Mouse (Mus musculus): ENCODE measurements around the gene Vav3.

Gene Vav3

GRCm38 (mm10) chr3:109353814-109354213, 13.4 kb downstream of the Vav3 start:
- no peak for DNase-seq

- DNase-seq: no peak
Measured at GRCm38 (mm10) chr3:109355158-109355557, 14.7 kb downstream of the Vav3 start.

GRCm38 (mm10) chr3:109360746-109361145, 20.3 kb downstream of the Vav3 start:
- no peak for DNase-seq

- no peak for DNase-seq
Measured at GRCm38 (mm10) chr3:109361882-109362281, 21.4 kb downstream of the Vav3 start.

- DNase-seq: no peak
Measured at GRCm38 (mm10) chr3:109362310-109362709, 21.9 kb downstream of the Vav3 start.

- no peak for DNase-seq
Measured at GRCm38 (mm10) chr3:109363522-109363921, 23.1 kb downstream of the Vav3 start.

- DNase-seq: no peak
Measured at GRCm38 (mm10) chr3:109365875-109366274, 25.4 kb downstream of the Vav3 start.

- peak; percentile 27 for DNase-seq
Measured at GRCm38 (mm10) chr3:109366411-109366851, 26.0 kb downstream of the Vav3 start.

- DNase-seq: no peak
Measured at GRCm38 (mm10) chr3:109368383-109369289, 28.2 kb downstream of the Vav3 start.

GRCm38 (mm10) chr3:109371576-109371975, 31.1 kb downstream of the Vav3 start:
- DNase-seq: no peak

GRCm38 (mm10) chr3:109372678-109373077, 32.2 kb downstream of the Vav3 start:
- no peak for DNase-seq

GRCm38 (mm10) chr3:109378278-109378677, 37.8 kb downstream of the Vav3 start:
- DNase-seq: no peak

- DNase-seq: no peak
Measured at GRCm38 (mm10) chr3:109378684-109379083, 38.2 kb downstream of the Vav3 start.

GRCm38 (mm10) chr3:109388730-109389129, 48.3 kb downstream of the Vav3 start:
- no peak for DNase-seq

- no peak for DNase-seq
Measured at GRCm38 (mm10) chr3:109401527-109401926, 61.1 kb downstream of the Vav3 start.

- DNase-seq: no peak
Measured at GRCm38 (mm10) chr3:109411294-109411693, 70.8 kb downstream of the Vav3 start.

GRCm38 (mm10) chr3:109420403-109420802, 80.0 kb downstream of the Vav3 start:
- DNase-seq: no peak

- no peak for DNase-seq
Measured at GRCm38 (mm10) chr3:109421019-109421418, 80.6 kb downstream of the Vav3 start.

GRCm38 (mm10) chr3:109423440-109424079, 83.1 kb downstream of the Vav3 start:
- DNase-seq: no peak

- DNase-seq: no peak
Measured at GRCm38 (mm10) chr3:109431285-109431684, 90.8 kb downstream of the Vav3 start.

GRCm38 (mm10) chr3:109438552-109438951, 98.1 kb downstream of the Vav3 start:
- DNase-seq: no peak

- no peak for DNase-seq
Measured at GRCm38 (mm10) chr3:109439253-109439652, 98.8 kb downstream of the Vav3 start.

GRCm38 (mm10) chr3:109440001-109440400, 99.5 kb downstream of the Vav3 start:
- DNase-seq: no peak

GRCm38 (mm10) chr3:109444077-109444476, 103.6 kb downstream of the Vav3 start:
- DNase-seq: no peak
